Mouse (Mus musculus): ENCODE data around the gene Tecr.

The Tecr gene

DNA sequence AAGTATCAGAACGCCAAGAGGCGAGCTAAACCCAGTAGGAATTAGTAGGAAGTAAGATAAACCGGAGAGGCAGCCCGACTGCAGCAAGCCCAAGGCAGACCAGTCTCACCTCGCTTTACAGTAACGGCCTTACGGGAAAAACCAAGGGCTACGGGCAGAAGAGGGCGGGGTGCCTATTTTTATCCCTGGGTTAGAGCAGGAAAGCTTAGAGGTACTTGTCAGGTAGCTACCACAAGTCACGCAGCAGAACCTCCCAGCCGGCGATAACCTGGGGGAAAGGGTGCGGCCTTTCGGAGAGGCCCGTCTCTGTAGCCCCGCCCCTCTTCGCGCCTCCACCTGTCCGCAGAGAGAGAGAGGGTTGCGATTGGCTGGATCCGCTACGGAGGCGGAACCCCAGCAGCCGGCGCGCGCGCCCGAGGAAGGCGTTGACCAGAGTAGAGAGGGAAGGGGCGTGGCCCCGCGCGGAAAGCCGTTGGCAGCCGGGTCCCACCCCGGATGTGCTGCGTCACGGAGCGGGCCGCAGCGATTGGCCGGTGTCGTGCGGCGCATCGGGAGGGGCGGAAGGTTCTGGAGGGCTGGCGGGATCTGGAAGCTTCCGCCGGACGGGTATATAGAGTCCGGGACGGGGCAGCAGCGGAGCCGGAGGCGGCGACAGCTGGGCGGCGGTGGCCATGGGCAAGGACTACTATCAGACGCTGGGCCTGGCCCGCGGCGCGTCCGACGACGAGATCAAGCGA, at the start of gene Tecr, which contains the start of gene Dnajb1:
Tecr (minus strand) TSS at position 311 of the 737 bp plus-strand sequence.
Dnajb1 (plus strand) TSS at position 533 of the 737 bp plus-strand sequence.
- DNase-seq (ENCODE audit: extremely low spot score, low read depth, low spot score): peak; percentile 87

DNA sequence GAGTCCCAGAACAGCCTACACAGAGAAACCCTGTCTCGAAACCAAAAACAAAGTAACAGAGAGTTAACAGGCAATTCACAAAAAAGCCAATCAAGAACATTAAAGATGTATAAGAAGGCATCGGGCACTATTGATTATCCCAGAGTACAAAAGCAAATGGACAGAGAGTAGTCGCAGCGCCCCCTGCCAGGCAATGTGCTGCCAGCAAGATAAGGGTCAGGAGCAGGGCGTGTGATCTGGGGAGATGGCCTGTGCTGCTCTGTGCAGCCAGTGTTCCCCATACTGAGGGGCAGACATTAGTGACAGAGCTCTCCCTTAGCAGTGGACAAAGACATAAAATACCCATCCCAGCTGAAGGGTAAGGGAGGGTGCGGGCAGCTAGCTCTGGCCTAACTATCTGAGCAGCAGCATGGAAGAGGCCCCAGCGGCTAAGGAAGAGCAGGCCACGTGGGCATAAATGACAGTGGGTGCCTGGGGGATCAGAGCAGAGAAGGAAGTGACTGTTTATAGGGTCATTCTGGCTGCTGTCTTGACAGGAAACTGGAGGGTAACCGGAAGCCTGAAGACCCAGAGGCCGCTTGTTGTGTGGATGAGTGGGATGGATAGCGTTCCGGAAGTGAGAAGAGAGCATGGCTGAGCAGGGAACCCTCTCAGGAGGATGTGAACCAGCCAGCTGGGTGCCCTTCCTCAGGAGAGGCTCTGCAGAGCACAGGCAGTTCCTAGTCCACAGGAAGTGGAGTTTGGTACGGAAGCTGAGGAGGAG, 48.9 kb upstream of the Tecr start:
- no peak for DNase-seq (ENCODE audit: extremely low spot score, low read depth, low spot score)

DNA sequence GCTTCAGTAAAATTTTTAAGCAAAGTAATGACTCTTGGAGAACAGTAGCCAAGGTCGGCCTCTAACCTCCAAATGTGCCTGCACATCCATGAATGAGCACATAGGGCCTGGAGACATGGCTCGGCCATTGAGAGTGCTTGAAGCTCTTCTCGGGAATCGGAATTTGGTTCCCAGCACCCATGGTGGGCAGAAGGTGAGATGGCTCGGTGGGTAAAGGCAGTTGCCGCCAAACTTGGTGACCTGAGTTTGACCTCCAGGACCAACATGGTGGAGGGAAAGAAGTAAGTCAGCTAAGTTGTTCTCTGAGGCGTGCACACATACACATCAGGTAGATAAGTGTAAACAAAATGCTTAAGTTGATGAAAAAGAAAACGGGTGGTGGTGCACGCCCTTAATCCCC, 48.3 kb upstream of the Tecr start:
- no peak for DNase-seq (ENCODE audit: extremely low spot score, low read depth, low spot score)

DNA sequence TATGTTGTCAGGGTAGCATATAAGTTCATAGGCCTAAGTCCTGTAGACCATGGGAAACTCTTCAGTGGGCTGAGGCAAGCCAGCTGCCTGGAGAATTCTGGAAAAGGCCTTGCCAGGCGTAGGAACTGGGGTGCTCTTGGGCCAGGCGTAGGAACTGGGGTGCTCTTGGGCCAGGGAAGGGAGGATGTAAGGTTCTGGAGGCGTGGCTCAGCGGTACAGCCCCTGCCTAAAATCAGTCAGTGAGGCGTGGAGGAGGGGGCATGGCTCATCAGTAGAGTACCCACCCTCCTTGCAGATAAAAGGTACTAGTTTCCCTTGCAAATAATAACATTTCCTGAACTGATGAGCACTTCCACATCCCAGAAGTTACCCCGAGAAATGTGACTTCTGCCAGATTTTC, 47.0 kb upstream of the Tecr start:
- DNase-seq (ENCODE audit: extremely low spot score, low read depth, low spot score): no peak

DNA sequence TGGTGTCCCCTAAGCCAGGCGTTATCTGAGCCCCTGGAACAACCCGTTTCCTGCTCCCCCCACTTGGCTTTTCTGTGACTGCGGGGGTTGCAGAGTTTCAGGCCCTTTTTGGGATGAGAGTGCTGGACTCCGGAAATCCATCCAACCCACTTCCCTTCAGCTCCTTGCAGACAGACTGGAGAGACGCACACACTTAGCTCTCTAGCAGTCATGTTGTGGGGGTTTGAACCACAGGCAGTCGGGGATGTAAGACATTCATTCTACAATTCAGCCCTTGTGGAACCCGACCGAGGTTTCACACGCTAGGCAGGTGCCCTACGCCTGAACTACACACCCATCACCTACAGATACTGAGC, 45.9 kb upstream of the Tecr start:
- no peak for DNase-seq (ENCODE audit: extremely low spot score, low read depth, low spot score)

DNA sequence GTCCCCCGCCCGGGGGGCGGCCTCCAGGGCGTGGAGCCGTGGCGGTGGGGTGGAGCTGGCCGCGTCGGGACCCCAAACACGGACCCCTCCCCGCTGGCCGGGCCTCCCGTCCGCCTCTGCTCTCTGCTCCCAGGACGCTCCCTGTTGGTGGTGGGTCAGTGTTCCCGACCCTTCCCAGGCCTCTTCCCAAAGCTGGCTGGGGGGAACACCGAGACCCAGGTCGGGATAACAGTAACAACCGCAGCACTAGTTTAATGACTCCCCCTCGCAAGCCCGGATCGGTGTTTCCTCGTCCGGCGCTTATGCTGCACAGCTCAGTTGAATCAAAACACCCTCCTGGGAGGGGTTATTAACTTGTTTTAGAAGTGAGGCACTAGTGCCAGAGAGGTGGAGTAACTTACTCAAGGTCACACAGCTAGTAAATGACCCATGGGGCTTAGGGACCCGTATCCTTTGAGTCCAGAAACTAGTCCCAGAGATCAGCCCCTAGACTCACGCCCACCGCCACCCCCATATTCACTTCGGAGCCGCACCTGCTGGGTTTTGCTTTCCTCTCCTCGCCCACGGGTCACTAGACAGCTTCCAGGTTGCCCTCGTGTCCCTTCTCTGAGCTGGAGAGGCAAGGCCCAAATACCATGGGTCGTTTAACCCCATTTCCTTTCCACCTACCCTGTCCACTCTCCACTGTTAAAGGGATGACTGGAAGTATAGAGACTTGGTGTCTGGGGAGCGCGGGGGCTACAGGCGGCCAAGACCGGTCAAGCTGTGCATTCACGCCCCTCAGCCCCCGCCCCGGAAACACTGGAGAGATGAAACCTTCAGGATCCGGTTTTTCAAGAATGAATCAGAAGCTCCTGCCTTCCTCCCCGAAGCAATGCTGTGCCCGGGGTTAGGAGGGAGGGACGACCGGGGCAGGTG, 45.2 kb upstream of the Tecr start:
- DNase-seq (ENCODE audit: extremely low spot score, low read depth, low spot score): no peak

DNA sequence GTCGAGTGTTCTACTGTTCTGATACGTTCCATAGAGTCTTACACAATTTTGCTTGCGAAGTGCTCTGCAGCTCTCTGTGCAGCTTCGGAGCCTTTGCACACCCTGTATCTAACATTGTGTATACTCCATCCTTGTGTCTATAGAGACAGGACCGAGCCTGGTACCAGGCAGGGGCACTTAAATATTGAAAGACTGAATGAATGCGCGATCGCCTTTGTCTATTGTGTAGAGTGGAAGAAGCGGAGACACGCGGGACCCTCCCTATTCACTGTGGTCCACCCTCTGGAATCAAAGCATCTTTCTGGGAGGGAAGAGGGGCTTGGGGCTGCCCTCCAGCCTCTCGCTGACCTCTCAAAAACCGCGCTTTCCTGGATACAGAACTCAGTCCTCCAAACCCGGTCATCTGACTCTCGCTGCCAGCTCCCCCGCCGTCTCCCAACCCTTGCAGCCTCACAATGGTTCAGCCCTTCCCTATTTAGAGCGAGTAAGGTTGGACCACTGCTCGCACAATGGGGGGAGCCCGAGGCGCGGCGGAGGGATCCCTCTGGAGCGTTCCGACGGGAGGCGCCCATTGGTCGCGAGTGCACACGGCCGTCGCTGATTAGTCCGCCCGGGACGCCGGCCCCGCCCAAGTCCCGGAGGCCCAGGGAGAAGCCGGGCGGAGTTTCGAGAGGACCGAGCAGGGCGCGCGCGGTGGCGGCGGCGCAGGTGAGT, 44.4 kb upstream of the Tecr start, which contains the start of gene Gipc1:
Gipc1 (plus strand) TSS at position 648 of the 714 bp plus-strand sequence.
- DNase-seq (ENCODE audit: extremely low spot score, low read depth, low spot score): peak; percentile 86

DNA sequence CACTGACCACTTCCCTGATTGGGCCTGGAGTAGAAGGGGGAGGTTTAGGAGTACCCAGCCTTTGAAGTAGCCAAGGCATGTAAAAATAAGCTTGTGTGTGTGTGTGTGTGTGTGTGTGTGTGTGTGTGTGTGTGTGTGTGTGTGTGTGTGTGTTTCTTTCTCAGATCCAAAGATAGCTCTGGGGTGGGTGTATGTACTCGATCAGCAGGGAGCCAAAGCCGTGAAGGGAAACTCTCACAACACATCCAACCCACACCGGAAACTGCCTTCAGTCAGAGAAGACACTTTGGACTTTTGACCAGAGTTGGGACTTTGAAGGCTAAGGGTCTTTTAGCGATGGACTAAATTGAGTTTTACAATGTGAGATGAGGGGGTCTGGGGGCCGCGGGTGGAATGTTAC, 41.9 kb upstream of the Tecr start:
- DNase-seq (ENCODE audit: extremely low spot score, low read depth, low spot score): no peak

DNA sequence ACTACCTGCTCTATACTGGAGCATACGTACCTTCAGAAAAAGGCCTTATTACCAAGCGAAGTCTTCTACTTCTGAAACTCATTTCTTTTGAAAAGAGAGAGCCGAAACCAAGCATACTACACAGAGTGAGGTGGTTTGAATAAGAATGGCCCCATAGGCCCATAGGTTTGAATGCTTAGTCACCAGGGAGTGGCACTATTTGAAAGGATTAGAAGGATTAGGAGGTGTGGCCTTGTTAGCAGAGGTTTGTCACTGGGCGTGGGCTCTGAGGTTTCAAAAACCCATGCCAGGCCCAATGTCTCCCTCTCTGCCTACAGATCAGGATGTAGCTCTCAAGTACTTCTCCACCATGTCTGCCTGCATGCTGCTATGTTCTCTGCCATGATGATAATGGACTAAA, 40.3 kb upstream of the Tecr start:
- DNase-seq (ENCODE audit: extremely low spot score, low read depth, low spot score): no peak

DNA sequence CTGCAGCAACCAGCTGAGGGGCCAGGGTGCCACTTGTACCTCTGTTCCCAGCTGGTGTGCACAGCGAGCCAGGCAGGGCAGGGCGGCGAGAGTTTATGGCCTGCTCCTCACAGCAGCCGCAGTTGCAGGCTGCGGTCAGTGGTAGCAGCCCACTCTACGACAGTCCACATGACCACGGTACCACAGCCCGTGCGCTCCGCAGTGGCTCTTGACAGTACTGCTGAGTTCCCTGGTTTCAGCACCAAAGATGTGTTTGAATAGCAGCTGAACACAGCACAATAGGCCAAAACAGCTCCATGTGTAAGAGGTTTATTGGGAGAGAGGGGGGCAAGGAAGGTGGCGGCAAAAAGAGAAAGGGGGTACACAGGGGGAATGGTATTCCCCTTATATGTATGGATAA, 39.7 kb upstream of the Tecr start:
- no peak for DNase-seq (ENCODE audit: extremely low spot score, low read depth, low spot score)

DNA sequence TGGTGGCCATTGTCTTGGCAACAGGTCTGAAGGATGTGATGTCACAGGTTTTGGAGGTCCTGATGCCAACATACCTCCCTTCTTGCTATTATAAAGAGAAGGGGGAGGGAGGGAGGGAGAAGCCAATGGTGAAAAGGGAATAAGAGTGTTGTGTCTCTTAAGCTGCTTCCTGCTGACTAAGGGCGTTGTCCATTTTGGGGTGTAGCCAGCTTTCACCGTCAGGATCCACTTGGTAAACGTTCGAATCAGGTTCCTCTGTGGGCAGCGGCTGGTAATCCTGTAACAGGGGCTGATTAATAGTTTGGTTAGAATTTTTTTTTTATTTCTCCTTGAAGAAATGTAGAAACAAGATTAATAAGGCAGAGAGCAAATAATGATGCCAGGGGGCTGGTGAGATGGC, 31.9 kb upstream of the Tecr start:
- no peak for DNase-seq (ENCODE audit: extremely low spot score, low read depth, low spot score)

DNA sequence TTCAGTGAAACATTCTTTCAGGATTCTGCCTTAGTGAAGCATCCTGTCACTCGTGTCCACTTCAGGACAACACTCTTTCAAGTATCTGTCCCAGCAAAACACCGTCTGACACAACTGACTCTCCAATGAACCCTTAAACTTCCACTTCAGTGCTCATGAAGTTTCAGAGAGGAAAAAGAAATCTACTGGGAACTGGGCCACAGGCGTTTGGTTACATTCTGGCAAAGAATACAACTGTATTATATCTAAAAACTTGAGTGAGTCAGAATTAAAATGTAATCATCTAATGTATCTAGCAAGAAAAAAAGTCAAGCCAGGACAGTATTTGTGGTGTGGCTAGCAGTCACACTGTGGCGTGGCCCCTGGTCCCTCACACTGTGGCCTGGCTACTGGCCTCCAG, 31.1 kb upstream of the Tecr start:
- DNase-seq (ENCODE audit: extremely low spot score, low read depth, low spot score): no peak

DNA sequence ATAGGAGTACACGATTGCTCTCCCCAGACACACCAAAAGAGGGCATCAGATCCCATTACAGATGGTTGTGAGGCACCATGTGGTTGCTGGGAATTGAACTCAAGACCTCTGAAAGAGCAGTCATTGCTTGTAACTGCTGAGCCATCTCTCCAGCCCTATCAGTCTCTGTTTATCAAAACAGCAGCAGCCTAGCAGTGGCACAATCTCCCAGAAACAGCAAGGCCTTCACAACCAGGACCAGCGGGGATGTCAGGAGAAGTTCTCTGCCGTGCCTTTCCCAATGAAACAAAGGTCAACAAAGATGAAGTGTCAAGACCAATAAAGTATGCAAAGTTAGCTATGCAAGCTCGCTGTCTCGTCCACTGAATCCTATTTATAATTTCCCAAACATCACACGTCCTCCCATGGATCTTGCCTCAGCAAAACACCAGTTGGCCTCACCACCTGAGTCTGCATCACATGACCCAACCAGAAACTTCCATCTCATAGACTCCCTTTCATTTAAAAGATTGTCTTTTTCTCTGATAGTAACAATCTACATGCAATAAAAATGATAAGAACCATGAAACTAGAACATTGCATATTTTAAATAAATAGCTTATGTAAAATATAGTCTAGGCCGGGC, 24.4 kb upstream of the Tecr start:
- no peak for DNase-seq (ENCODE audit: extremely low spot score, low read depth, low spot score)

DNA sequence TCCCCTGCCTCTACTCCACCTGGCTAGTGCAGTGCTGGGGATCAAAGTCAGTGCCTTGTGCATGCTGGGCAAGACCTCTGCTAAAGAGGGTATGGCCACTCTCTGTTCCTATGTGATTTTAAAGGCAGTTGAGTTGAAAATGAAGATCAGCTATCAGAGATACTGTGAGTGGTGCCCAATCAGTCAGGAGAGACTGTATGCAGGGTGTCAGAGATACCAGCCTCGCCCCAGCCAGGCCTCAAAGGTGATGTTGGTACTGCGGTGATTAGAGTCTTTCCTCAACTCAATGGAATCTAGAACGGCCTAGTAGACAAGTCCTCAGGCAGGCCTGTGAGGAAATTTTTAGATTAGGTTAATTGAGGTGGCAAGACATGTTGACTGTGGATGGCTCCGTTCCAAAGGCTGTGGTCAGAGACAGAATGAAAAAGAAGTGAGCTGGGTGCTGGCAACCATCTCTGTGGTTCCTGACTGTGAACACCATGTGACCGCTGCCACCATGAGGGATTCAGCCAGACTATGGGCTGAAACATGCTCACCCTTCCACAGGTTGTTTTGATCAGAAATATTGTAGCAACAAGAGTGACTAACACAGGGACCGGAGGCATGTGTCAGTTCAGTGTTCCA, 18.0 kb upstream of the Tecr start:
- DNase-seq (ENCODE audit: extremely low spot score, low read depth, low spot score): no peak

DNA sequence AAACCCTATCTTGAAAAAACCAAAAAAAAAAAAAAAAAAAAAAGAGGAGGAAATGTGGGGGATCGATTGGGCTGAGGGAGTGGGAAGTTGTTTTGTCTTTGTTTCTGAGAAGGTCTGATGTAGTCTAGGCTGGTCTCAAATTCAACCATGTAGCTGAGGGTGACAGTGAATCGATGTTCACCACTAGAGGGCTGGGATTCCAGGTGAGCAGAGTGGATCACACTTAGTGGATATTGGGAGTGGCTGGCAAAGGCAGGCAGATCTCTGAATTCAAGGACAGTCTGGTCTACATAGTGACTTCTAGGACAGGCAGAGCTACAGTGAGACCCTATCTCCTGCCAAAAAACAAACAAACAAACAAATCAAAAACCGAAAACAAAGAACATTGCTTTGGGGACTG, 17.0 kb upstream of the Tecr start:
- DNase-seq (ENCODE audit: extremely low spot score, low read depth, low spot score): no peak

DNA sequence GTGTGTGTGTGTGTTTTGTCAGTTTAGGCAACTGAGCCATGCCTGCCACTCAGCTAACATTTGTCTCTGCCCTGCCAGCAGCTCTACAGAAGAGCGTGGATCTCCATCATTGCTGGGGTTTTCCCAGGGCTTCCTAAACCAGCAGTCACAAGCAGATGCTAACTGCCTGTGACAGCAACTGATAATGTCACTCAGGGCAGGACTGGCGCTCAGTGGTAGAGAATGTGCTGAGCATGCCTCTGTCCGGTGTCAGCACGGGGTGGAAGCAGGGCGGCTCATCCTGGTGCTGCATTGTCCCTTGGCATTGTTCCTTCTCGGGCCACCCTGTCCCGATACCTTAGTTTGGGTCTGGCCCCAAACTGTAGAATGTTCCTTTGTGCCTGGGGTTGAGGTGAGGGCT, 15.8 kb upstream of the Tecr start:
- DNase-seq (ENCODE audit: extremely low spot score, low read depth, low spot score): no peak

DNA sequence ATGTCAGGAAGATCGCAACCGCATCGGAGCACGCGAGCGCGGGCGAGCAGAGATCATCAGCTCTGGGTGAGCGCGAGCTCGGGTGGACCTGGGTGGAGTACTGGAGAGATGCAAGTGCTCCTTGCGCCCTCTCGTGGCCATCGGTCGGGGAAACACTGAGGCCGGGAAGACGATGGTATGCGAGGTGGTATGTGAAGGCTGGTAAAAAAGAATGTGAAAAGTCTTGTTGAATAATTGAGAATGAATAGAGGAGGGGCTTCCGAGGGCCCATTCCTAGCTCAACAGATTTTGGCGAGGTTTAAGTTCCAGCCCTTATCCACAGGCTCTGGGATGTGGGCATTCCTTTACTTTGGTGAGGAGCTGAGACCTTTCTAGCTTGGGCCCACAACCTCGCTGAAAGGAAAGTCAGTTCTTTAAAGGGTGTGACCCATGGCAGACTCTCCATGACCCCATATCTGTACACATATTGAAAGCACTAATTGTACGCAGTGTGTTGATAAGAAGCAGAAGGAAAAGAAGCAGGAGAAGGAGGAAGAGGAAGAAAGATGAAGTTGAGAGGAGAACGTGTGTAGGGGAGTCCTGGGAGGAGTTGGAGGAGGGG, 14.7 kb upstream of the Tecr start:
- DNase-seq (ENCODE audit: extremely low spot score, low read depth, low spot score): no peak

DNA sequence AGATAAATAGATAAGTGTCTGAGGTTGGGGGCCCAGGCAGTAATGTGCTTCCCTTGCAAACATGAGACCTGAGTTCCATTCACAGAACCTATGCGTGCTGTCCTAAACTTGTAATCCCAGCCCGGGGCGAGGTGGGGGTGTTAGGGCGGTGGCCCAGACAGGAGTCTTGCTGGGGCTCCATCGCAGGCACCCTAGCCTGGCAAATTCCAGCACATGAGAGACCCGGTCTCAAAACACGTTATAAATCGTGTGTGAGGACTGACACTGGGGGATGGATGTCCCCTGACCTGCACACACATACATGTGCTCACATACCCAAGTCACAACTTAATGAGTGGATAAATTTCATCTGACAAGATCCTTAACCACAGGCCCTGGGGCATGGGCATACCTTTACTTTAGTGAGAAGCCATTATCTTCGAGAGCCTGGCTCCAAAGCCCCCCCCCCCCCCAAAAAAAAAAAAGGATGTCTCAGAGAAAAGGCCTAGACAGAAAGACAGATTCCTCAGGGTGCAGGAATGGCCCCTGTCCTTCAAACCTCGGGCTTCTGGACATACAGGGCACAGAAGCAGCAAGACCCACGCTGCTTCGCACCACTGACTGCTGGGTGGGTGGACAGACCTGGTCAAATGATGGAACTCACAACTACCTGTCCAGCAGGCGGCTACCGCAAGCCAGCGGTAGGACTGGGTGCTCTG, 14.1 kb upstream of the Tecr start:
- DNase-seq (ENCODE audit: extremely low spot score, low read depth, low spot score): no peak

All from hindlimb bud, embryonic 11.5 days (tissue).